15 mouse cellular contexts compared by ENCODE assay signal in the genomic region with DNA sequence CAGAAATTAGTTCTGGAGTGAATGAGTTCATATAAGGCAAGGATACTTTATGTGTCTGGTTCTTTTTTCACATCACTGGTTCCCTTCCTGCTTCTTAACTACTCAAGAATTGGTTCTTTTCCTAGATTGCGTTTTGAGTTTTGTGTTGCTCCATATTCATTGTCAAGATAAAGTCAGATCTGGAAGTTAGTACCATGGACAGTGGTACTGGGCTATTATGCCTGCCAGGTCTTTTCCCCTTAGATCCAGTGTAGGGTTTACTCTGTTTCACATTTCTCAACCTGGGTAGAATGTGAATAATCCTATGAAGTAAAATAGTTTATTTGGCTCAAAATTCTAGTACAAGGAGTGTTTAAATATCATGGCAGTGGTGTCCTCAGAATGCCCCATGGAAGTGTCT.
"Had no signal": no experiment of that assay in that cellular context is flagged by ENCODE, and none has a peak within 500 bp of the region (broad histone marks: within the 10 kb centered on the region; RNA-seq: fewer than 3 reads in every experiment).

No protein-coding gene starts in this region.

- H3K36me3 ChIP-seq: limb, embryonic 13.5 days; liver, embryonic 15.5 days; neural tube, embryonic 13.5 days had no signal

- ATAC-seq: midbrain, embryonic 16.5 days had no signal

- H3K4me2 ChIP-seq: limb, embryonic 13.5 days; liver, embryonic 11.5 days; liver, embryonic 15.5 days; midbrain, embryonic 11.5 days; neural tube, embryonic 13.5 days had no signal

- DNase-seq: kidney, adult 2 months; kidney, postnatal 36 days; lung, adult 2 months; lung, postnatal 10 days; right cerebral cortex, postnatal 14 days; thymus, postnatal 36 days had no signal

- H3K9me3 ChIP-seq: limb, embryonic 13.5 days; liver, embryonic 15.5 days; megakaryocyte, embryonic 14.5 days; neural tube, embryonic 13.5 days had no signal

- H3K9ac ChIP-seq: limb, embryonic 13.5 days; liver, embryonic 15.5 days; neural tube, embryonic 13.5 days had no signal

- H3K4me3 ChIP-seq: layer of hippocampus, adult 2 months; limb, embryonic 13.5 days; liver, embryonic 15.5 days; megakaryocyte, embryonic 14.5 days; neural tube, embryonic 13.5 days had no signal

- H3K27ac ChIP-seq: layer of hippocampus, adult 2 months; limb, embryonic 13.5 days; liver, embryonic 15.5 days; macrophage; neural tube, embryonic 13.5 days had no signal

- H3K4me1 ChIP-seq: limb, embryonic 13.5 days; liver, embryonic 15.5 days; megakaryocyte, embryonic 14.5 days; neural tube, embryonic 13.5 days had no signal

- H3K27me3 ChIP-seq: limb, embryonic 13.5 days; liver, embryonic 15.5 days; megakaryocyte, embryonic 14.5 days; neural tube, embryonic 13.5 days had no signal
